Mouse (Mus musculus): Measurements from ENCODE around the gene Kif5a.

Kif5a gene

DNA sequence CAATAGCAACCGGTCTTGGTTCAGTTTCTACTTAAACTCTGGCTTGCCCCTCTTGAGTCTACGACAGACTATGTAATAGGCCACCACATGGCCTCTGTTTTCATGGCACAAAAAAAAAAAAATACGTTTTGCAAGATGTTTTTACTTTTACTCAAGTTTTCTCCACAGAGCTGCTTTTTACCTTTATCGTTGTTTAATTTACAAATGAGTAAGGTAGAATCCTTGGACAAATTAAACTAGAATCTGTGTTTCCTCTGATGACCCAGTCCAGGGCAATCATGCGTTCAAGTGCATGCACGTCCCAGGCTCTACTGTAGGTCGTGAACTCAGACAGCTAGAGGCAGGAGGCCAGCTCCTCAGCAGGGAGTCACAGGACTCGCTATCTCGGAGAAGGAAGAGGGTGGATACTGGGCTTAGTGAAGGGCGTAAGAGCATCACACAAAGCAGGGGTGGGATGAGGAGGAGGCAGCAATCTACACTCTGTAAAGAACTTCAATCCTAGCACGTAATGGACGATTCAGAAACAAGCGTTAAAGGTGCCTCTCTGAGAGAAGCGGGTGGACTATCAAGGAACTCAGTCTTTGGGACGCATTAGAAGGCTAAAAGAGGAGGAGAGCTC is 26.5 kb upstream of the Kif5a start:
- DNase-seq (ENCODE audit: extremely low read depth, insufficient read length, low spot score), result peak; percentile 61

DNA sequence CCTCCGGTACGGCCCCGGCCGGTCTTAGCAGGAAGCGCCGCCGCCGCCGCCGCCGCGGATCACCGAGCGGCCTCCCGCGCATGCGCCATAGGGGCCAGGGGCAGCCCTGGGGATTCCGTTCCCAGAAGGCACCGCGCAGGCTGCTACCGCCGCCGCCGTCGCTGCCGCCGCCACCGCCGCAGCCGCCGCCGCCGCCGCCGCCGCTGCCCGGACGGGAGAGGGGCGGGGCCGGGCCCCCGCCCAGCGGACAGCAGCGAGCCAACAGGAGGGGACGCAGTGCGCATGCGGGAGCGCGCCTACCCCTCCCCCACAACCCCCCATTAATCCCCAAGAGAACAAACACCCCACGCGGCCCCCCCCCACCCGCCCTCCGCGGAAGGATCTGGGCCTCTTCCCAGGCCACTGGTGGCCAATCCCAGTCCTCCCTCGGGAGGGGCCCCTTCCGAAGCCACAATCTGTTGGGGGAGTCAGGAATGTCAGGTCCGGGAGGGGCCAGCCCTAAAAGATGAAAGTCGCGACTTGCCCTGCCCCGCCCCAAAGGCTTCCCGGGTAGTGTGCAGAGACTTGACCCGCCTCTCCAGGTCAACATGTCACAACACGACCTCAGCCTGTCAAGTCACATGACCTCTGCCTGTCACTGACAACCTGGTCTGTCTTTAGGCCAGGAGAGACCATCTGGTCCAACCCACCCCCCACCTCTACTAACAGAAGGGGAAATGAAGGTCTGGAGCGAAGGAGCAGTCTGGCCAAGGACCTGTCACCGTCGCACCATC is 25.8 kb upstream of the Kif5a start, which contains the start of gene Mbd6:
Mbd6 (minus strand) TSS at position 219 of the 773 bp plus-strand sequence.
- peak; percentile 88 for DNase-seq (ENCODE audit: extremely low read depth, insufficient read length, low spot score)

DNA sequence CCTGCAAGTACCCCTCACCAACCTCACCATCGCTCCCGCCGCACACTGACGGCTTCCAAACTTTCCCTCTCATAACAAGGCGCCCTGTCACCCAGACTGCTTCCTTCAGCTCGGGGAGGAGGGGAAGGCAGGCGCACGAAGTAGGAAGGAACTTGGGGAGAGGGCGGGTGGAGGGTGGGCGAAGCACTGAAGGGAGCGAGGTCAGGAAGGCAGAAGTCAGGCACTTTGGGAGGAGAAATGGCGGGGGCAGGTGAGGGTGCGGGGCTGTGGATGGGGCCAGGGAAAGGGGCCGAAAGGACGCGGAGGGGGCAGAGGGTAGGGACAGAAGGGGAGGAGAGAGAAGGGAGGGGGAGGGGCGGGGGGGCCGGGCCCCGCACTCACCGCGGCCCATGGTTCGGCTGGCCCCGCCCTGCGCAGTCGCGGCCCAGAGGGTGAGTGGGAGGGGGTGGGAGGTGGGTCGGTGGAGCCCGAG is 25.2 kb upstream of the Kif5a start:
- no peak for DNase-seq (ENCODE audit: extremely low read depth, insufficient read length, low spot score)

DNA sequence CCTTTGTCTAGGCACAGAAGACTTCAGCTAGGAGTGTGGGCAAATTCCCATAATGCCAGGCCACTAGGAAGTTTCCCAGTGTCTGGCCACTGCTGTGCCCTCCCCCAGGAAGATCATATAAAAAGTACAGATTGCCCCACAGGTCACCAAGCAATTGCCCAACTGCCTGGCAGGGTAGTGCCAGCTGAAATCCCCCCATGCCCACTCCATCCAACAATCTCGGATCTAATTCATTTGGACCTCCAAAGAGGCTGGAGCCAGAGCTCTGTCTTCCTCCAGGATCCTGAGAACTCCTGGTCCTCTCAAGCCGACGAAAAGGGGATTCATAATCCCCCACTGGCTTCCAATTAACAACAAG is 24.8 kb upstream of the Kif5a start:
- DNase-seq (ENCODE audit: extremely low read depth, insufficient read length, low spot score), result no peak

DNA sequence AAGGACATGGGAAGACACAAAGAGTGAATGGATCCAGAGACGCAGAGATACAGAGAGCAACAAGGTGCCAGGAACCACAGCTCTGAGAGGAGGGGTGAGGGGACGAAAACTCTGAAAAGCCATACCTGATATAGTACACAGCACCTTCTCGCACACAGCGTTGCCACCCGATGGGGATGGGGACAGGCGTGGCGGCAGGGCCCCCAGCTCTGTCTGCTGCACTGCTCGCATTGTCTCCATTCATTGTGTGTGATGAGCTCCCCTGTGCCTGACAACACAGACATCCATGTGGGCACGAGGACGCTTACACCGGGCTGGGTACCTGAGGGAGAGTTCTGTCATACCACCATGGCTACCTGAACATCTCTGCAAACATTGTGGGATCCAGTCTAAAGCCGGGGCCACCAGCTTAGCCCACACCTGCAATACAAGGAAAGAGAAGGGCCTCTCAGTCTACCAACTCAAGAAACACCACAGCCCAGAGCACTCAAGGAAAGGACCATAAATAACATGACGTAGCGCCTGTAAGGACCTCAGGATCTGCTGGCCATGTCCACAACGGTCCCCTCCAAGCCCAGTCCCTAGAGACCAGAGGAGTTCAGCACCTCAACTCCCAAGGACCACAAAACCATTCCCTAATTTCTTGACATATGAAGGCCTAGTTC is 24.3 kb upstream of the Kif5a start:
- DNase-seq (ENCODE audit: extremely low read depth, insufficient read length, low spot score), result no peak

DNA sequence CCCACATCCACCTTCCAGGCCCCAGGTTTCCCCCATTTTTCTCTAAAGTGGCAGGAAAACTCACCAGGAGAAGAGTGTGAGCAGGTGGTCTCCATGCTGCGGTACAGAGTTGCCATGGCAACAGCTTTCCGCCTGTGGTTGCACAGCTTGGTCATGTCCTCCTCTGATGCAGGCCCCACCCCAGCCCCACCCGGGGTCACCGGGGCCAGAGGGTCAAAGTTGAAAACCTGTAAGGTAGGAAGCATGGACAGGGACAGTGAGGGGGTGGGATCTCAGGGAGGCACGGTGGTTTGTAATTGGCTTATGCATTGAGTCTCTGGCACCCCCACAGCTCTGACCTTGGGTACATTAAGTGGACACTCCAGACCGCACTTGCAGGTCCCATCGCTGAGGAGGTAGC is 23.6 kb upstream of the Kif5a start:
- no peak for DNase-seq (ENCODE audit: extremely low read depth, insufficient read length, low spot score)

DNA sequence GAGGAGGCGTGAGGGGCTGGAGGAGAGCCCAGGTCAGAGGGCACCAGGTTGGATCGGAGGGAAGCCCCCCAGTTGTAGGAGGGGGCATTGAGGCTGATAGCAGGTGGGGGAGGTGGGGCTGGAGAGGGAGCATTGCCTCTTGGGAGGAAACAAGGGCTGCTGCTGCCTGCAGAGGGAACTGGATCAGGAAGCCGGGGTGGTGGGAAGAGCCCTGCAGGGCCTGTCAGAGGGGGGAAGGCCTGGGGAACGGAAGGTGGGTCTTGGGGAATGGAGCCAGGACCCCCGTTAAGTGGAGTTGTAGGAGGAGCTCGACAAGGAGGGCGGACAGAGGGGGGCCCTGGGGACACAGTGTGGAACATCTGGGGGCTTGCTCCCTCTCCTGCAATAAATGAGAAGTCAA is 23.0 kb upstream of the Kif5a start:
- no peak for DNase-seq (ENCODE audit: extremely low read depth, insufficient read length, low spot score)

DNA sequence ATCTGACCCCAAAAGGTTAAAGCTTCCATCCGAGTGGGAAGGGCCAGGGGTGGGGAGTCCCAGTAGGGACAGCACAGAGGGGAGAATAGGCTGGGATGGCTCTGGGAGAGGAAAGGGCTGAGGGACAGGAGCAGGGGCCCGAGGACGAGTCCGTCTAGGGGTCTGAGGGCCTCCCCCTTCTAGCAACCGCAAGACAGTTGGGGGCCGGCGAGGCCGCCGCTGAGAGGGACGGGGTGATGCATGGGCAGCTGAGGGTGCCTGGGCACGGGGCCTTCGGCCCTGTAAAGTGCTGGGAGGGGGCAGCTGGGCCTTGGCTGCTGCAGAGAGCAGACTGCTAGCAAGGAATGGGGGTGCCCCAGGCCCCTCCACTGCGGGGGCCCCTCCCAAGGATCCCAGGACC is 22.5 kb upstream of the Kif5a start:
- no peak for DNase-seq (ENCODE audit: extremely low read depth, insufficient read length, low spot score)

DNA sequence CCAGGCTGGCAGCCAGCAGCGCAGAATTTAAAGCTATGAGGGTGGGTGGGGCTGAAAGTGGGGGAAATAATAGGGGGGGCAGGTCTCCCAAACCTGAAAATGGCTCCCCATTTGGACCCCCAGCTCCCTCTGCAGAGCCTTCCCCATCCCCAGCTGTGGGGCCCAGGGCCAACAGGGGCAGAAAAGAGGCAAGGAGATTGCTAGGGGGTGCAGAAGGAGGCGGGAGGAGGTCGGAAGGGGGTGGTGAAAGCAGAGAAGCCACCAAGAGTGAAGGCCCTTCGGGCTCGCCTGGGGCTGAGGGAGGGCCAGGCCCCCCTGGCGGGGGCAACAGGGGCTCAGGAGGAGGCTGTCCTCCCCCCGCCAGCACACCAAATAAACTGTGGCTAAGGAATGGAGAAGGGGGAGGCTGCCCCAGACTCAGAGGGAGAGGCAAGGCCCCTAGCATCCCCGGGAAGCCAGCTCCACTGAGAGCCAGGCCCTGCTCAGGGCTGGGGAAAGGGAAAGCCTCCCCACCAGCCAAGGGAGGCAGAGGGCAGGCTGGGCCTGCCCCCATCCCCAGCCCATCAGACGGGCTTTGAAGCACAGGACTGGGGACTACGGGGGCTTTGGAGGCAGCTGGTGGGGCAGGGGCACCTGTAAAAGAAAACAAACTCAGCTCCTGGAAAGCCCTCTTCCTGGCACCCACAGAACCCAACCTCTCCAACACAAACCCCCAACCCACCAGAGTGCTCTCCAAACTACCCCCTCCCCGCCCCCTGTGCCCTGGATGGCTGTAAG is 21.8 kb upstream of the Kif5a start:
- DNase-seq (ENCODE audit: extremely low read depth, insufficient read length, low spot score), result no peak

DNA sequence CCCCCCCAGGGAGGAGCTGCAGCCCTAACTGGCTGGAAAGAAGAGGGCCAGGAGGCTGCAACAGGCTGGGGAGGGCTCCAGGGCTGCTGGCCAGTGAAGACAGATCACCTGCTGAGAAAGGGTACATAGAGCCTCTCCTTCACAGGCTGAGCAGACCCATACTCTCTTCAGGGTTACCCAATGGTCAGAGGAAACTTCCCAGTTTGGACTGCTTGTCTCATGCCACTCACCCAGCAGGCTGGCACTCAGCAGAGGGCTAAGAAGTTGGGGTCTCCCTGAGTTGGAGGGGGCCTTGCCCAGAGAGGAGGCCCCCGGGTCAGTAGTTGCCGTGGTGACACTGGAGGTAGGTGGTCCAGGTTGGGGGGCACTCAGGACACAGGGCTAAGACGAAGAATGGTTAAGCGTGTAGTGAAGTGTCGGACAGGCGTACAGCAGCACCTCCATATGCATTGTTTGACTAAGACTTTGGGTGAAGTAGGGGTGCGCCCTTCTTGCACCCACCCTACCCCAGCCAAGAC is 21.0 kb upstream of the Kif5a start:
- no peak for DNase-seq (ENCODE audit: extremely low read depth, insufficient read length, low spot score)

DNA sequence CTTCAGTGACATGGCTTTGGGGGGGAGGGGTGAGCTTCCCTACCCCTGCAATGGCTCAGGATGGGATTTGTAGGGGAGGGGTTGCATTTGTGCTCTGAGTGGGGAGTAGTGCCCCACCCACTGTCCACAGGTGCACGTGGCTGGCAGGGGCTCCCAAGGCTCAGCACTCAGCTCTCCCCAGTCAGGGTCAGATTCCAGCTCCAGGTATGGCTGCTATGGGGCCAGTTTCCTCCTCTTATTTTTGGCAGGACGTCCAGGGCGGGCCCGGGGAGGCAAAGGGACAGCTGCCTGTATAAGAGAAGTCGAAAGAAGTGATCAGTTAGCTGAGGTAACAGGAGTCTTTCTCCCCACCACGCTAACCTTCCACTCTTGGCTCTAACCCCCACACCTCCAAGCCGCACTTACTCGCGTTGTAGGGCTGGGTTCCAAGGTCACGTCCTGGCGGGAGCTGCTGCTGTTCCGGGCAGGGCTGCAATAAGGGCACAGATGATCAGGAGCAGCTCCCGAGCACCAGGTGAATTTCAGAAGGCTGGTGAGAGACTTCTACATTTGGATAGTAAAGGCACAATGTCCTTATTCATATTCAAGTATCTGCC is 19.6 kb upstream of the Kif5a start:
- DNase-seq (ENCODE audit: extremely low read depth, insufficient read length, low spot score), result no peak

DNA sequence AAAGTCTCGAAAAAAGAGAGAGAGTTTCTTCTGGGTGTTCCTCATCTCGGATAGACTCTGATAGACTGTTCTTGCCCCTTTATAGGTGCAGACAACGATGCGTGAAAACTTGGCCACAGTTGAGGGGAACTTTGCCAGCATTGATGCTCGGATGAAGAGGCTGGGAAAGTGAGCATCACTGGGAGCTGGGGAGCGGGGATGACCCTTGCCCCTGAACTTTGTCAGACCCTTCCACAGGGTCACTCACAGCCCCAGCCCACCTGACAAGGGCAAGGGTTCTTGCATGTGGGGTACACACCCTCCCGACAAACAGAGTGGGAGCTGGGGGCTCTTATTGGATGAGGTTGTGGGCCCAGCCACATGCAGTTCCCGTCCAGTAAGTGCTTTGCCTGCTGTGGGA is 18.2 kb upstream of the Kif5a start:
- DNase-seq (ENCODE audit: extremely low read depth, insufficient read length, low spot score), result no peak

DNA sequence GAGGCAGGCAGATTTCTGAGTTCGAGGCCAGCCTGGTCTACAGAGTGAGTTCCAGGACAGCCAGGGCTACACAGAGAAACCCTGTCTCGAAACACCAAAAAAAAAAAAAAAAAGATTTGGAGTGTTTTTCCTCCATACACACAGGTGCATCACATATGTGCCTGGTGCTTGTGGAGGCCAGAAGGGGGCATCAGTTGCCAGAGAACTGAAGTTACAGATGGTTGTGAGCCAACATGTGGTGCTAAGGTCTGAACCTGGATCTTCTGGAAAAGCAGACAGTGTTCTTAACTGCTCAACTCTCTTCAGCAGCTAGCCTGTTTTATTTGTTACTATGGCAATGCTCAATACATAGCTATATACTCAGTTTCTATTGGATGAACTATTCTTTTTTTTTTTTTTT is 16.6 kb upstream of the Kif5a start:
- DNase-seq (ENCODE audit: extremely low read depth, insufficient read length, low spot score), result no peak

DNA sequence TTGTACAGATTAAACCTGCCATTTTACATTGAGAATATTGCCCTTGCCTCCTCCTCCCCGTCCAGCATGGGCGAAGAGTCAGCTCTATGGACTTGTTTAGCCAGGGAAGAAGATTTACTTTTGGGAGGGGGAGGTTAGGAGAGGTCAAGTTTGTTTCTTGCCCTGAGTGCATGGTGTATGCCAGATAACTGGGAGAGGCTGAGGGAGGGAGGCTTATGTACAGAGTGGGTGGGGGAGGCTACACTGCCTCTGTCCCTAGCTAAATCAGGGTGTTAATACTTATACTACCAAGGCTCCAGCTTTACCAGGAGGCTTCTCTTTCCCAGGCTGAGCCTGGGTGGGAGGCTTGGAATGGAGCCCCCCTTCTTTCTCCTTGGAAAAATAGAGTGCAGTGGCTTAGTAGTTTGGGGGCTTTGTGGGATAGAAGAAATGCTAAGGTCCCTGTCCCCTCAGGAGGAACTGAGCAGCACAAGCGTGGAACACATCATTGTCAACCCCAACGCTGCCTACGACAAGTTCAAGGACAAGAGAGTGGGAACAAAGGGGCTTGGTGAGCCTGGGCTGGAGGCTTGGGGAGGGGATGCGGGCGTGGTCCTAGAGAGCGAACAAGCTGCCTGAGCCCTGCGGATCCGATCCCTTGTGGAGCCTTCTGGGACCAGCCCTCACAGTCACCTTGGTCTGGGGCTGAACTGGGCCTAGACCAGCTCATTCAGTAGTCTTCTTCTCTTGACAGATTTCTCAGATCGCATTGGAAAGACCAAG is 11.3 kb upstream of the Kif5a start:
- no peak for DNase-seq (ENCODE audit: extremely low read depth, insufficient read length, low spot score)

DNA sequence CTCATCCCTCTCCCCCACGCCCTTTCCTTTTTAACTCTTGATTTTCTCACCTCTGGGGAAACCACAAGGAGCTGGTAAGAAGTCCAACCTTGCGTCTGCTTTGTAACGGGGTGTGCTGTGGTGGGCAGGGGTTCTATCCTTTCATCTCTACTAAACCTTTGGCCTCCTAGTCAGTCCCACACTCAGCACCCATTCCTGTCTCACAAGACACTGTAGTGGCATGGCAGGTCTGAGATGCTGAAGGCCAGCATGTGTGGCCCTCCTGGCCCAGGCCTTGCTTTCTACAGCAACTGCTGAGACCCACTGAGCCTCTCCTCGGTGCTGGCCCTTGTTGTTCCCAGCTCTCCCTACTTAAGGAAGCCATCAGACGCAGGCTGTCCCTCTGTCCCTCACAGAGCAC is 9.2 kb upstream of the Kif5a start:
- no peak for DNase-seq (ENCODE audit: extremely low read depth, insufficient read length, low spot score)

DNA sequence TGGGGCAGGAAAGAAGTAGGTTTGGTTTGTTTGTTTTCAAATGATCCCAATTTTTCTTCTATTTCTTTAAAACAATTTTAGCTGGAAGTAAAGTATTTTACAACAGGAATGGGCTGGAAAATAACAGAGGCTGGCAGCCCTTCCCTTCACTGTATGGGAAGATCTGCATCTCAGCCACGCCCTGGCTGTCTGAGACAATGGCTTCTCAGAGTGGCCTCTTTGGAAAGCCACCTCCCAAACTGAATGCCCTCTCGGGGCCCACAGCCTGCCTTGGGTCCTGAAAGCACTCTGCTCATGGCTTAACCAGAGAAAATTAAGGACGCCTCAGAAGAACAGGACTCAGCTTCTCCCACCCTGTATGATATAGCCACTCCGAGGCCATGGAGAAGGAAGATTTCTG is 6.7 kb upstream of the Kif5a start:
- DNase-seq (ENCODE audit: extremely low read depth, insufficient read length, low spot score), result no peak

DNA sequence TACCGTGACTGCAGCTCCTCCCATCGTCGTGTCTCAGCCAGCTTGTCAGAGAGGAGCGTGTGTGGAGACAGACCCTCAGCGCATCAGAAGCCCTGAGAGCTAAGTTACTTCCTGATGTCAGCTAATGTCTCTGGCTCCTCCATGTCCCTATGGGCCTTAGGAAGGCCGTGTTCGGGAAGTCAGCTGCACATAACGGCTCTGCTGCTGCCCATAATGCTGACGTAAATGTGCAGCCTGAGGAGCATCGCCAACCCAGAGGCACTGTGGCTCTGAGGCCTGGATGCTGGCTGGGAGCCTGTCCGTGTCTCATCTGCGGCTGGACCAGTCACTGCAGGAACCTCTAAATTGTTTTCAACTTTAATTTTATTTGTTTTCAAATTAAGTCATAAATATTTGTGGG is 5.9 kb upstream of the Kif5a start:
- DNase-seq (ENCODE audit: extremely low read depth, insufficient read length, low spot score), result no peak

DNA sequence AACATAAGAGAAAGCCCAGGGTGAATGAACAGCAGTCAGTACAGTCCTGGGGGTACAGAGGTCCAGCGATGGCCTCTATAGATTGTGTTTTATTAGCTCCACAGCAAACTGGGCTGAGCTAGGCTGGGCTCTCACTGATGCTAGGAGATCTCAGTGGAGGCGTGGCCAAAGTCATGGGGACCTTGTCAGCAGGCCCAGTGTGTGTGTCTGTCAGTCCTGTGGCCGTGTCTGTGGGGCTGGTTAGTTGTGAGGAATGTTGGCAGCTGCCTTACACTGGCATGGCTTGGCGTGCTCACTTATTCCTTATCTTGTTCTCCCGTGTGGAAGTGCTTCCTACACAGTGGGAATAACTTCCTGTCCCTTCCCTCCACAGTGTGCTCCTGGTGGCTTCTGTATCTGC is 5.3 kb upstream of the Kif5a start:
- no peak for DNase-seq (ENCODE audit: extremely low read depth, insufficient read length, low spot score)

DNA sequence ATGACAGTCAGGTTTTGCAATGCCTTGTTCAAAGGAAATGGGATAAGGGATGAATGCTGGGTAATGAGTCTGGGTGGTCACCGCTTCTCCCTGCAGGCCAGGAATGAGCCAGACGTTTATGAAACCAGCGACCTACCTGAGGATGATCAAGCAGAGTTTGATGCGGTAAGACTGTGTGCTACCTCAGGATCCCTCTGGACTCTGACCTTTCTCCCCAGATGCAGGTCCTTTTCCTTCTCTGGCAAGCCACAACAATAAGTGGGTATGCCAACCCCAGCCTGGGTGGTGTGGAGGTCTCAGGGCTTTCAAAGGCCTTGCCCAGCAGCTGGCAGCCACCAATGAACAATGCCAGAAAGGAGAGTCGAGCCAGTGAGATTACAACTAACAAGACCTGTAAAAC is 4.2 kb upstream of the Kif5a start:
- DNase-seq (ENCODE audit: extremely low read depth, insufficient read length, low spot score), result no peak

Data from 3134 (cell line).